Mouse (Mus musculus) kidney, postnatal 25 days (tissue): Measurements from ENCODE around the gene E330021D16Rik.
A peak's percentile ranks its signal among the peaks of the same experiment; 100 is the strongest.

Experiments used
- DNase-seq, 2 experiments: peaks; one replicate each; pipeline ENCODE4 v3.0.0; 2021; ENCODE audit warnings: mixed read lengths in 2 of 2

E330021D16Rik gene

GRCm38 (mm10) chr6:136421059-136421458 is 5.7 kb upstream of the E330021D16Rik start:
- no peak for DNase-seq

GRCm38 (mm10) chr6:136418889-136419835 is 3.8 kb upstream of the E330021D16Rik start:
- peak; percentile 70 to 89 for DNase-seq

- no peak for DNase-seq
These were observed 3.0 kb upstream of the E330021D16Rik start for GRCm38 (mm10) chr6:136418333-136418848.

- peak; percentile 38 to 63 for DNase-seq
These were observed 2.5 kb upstream of the E330021D16Rik start for GRCm38 (mm10) chr6:136417864-136418263.

- DNase-seq = no peak
These were observed 1.5 kb downstream of the E330021D16Rik start for GRCm38 (mm10) chr6:136413856-136414362.

- peak in 1 of 2 experiments; percentile 51 for DNase-seq
These were observed 7.7 kb downstream of the E330021D16Rik start for GRCm38 (mm10) chr6:136407608-136408192.

GRCm38 (mm10) chr6:136396860-136397259 is 18.5 kb downstream of the E330021D16Rik start:
- no peak for DNase-seq

- no peak for DNase-seq
These were observed 25.1 kb downstream of the E330021D16Rik start for GRCm38 (mm10) chr6:136390262-136390661.

- DNase-seq = no peak
These were observed 30.1 kb downstream of the E330021D16Rik start for GRCm38 (mm10) chr6:136385287-136385686.

GRCm38 (mm10) chr6:136383218-136383617 is 32.2 kb downstream of the E330021D16Rik start:
- no peak for DNase-seq

GRCm38 (mm10) chr6:136376097-136376496 is 39.3 kb downstream of the E330021D16Rik start:
- DNase-seq = no peak

GRCm38 (mm10) chr6:136364430-136365098 is 50.8 kb downstream of the E330021D16Rik start:
- DNase-seq = no peak

- no peak for DNase-seq
These were observed 51.4 kb downstream of the E330021D16Rik start for GRCm38 (mm10) chr6:136364008-136364407.

- no peak for DNase-seq
These were observed 52.1 kb downstream of the E330021D16Rik start for GRCm38 (mm10) chr6:136363313-136363712.

GRCm38 (mm10) chr6:136358471-136358870 is 56.9 kb downstream of the E330021D16Rik start:
- DNase-seq = no peak

- DNase-seq = peak; percentile 50 to 75
These were observed 61.8 kb downstream of the E330021D16Rik start for GRCm38 (mm10) chr6:136353399-136354184.
